Mouse (Mus musculus) forebrain, embryonic 12.5 days (tissue): ENCODE results near the gene P4ha1. TPM values are rescaled to one million over a fixed set of nuclear protein-coding genes. Genes with fewer than 3 reads are reported as not detected.
"Not testable (repeated sequence)": the region's sequence is repeated elsewhere in the genome, so short reads cannot be mapped to it uniquely, and the experiment has no call there.

Experiments used
- ATAC-seq: fragments of 200-750 bp; cut with Nextera tagmentation; 2 replicates; pipeline ENCODE4 v1.8.0; 2017; ENCODE audit warnings: moderate TSS enrichment; ENCODE audit not compliant: low FRiP score
- H3K27ac ChIP-seq: fragments of 300-500 bp; sonication (generic); 2 replicates; pipeline ENCODE4 v1.5.1; 2016; ENCODE audit warnings: mild to moderate bottlenecking
- H3K27me3 ChIP-seq: fragments of 300-500 bp; sonication (generic); 2 replicates; pipeline ENCODE4 v1.6.1; 2016; ENCODE audit warnings: mild to moderate bottlenecking
- H3K36me3 ChIP-seq: fragments of 300-500 bp; sonication (generic); replicated peaks from 2 replicates; pipeline ENCODE4 v1.6.1; 2016; ENCODE audit warnings: mild to moderate bottlenecking
- H3K4me1 ChIP-seq: fragments of 300-500 bp; sonication (generic); 2 replicates; pipeline ENCODE4 v1.6.1; 2016
- H3K4me2 ChIP-seq: fragments of 300-500 bp; sonication (generic); 2 replicates; pipeline ENCODE4 v1.6.1; 2016; ENCODE audit warnings: mild to moderate bottlenecking, moderate library complexity
- H3K4me3 ChIP-seq: fragments of 300-500 bp; sonication (generic); replicated peaks from 2 replicates; pipeline ENCODE4 v1.5.1; 2016; ENCODE audit warnings: mild to moderate bottlenecking
- H3K9ac ChIP-seq: fragments of 300-500 bp; sonication (generic); 2 replicates; pipeline ENCODE4 v1.6.1; 2016; ENCODE audit warnings: mild to moderate bottlenecking
- H3K9me3 ChIP-seq: fragments of 300-500 bp; sonication (generic); 2 replicates; pipeline ENCODE4 v1.6.1; 2016
- WGBS: fragments of 180-500 bp; shearing (Covaris S2); methylation state at CpG from one replicate; pipeline ENCODE4 v1.1.7; 2016; 5-methylcytosine and 5-hydroxymethylcytosine counted together
- polyA plus RNA-seq: library from polyadenylated mRNA; unstranded; fragments of >200 nt; fragmentation: Nextera tagmentation; extraction: Ambion mirVana; gene quantifications from 2 replicates; pipeline ENCODE4 v1.2.1, GENCODE M21; 2016

Gene P4ha1
- polyA plus RNA-seq, 1 experiment from 2014 or later, result 33.6 TPM

GRCm38 (mm10) chr10:59295241-59295811 lies 27.8 kb upstream of the P4ha1 start:
- Histone ChIP-seq H3K9me3 (no peaks in the 10 kb centered on the region), H3K4me3 (no peak overlapping the region), H3K27ac (no peak overlapping the region), H3K9ac (no peak overlapping the region), H3K27me3 (peaks cover 7% of the 10 kb centered on the region; the same call in 1 of the 2 replicates), H3K4me1 (no peaks in the 10 kb centered on the region), H3K4me2 (no peak overlapping the region), H3K36me3 (no peaks in the 10 kb centered on the region)
- WGBS, result 71% methylated on average over 8 of the region's 8 CpGs
- no peak; the same call in 1 of the 2 replicates for ATAC-seq

DNA sequence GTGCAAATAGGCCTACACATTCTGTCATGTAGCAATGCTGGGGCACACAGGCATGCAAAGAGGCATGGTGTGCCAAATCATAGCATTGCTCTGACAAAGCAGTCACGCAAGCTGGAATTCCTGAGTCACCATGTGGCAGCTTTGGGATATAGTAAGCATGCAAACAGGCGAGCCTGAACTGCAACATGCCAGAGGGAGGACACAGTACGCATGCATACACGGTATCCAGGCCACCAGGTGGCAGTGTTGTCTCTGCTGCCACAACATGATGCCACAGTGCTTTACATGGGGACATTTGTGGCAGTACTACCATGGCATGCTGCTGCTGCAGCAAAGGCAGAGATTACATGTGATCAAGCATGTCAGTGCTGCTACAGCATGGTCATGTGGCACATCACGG lies 26.8 kb upstream of the P4ha1 start:
- Histone ChIP-seq H3K4me2 (no peak overlapping the region), H3K4me3 (no peak overlapping the region), H3K27ac (no peak overlapping the region), H3K9me3 (no peaks in the 10 kb centered on the region), H3K27me3 (0 out of 2 replicates have a peak, but pooled peaks cover 4% of the 10 kb centered on the region), H3K9ac (no peak overlapping the region), H3K36me3 (no peaks in the 10 kb centered on the region), H3K4me1 (no peaks in the 10 kb centered on the region)
- ATAC-seq, result peak; percentile 52
- WGBS, result 37% methylated on average over 5 of the region's 5 CpGs

GRCm38 (mm10) chr10:59302671-59303070 lies 20.4 kb upstream of the P4ha1 start:
- not testable (repeated sequence) for ATAC-seq, H3K4me2 ChIP-seq

GRCm38 (mm10) chr10:59308993-59309715 lies 13.9 kb upstream of the P4ha1 start:
- no peak overlapping the region for H3K9ac ChIP-seq
- H3K4me3 ChIP-seq, result no peak overlapping the region
- H3K4me2 ChIP-seq, result no peak overlapping the region
- no peaks in the 10 kb centered on the region for H3K36me3 ChIP-seq
- no peak for ATAC-seq
- H3K4me1 ChIP-seq, result no peaks in the 10 kb centered on the region
- no peaks in the 10 kb centered on the region for H3K9me3 ChIP-seq
- no peak overlapping the region for H3K27ac ChIP-seq
- WGBS, result 63% methylated on average over 3 of the region's 3 CpGs
- no peaks in the 10 kb centered on the region for H3K27me3 ChIP-seq

More at GRCm38 (mm10) chr10:59302671-59303070, 20.4 kb upstream of the P4ha1 start:
- not testable (repeated sequence) for H3K9me3 ChIP-seq, H3K9ac ChIP-seq, H3K27me3 ChIP-seq, H3K4me1 ChIP-seq, H3K4me3 ChIP-seq, H3K36me3 ChIP-seq, H3K27ac ChIP-seq
- WGBS, result 94% methylated on average over 12 of the region's 12 CpGs

- Histone ChIP-seq H3K4me2 (no peak overlapping the region), H3K9ac (no peak overlapping the region), H3K36me3 (no peaks in the 10 kb centered on the region), H3K4me3 (no peak overlapping the region), H3K27me3 (no peaks in the 10 kb centered on the region), H3K4me1 (no peaks in the 10 kb centered on the region), H3K9me3 (no peaks in the 10 kb centered on the region), H3K27ac (no peak overlapping the region)
- no peak for ATAC-seq
- WGBS, result 71% methylated on average over 2 of the region's 2 CpGs
These were observed 13.0 kb upstream of the P4ha1 start for GRCm38 (mm10) chr10:59310124-59310523.

DNA sequence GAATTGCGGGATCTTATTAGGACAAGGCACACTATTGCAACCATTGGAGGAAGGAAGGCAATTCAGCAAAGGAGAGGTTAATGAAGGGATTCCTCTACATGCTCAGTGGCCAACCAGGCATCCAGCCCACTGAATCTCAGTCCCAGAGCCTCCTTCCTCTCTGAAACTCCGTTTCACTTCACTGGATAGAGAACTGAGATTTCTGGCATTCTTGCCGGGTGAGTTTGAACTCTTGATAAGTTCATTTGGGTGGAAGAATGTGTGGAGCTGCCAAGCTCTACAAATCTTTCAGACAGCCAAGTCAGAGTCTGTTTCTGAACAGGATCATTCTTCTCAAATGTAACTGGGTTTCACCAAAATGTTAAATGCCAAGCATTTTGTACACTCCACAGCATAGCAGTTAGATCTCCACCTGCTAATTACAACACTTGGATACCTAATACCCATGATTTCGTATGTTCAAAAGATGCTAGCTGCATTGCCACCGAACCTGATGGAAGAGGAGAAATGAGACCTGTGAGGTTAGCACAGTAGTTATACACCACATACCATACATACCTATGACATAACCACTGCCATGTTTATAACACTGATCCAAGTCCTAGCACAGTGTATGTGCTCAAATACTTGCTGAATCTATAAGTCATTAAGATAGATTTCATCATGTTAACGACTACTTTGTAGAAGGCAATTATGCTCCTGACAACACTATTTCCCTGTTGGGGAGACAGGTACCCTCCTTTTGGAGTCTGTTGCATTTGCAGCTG lies 12.2 kb upstream of the P4ha1 start:
- ATAC-seq, result no peak
- H3K27ac ChIP-seq, result no peak overlapping the region

DNA sequence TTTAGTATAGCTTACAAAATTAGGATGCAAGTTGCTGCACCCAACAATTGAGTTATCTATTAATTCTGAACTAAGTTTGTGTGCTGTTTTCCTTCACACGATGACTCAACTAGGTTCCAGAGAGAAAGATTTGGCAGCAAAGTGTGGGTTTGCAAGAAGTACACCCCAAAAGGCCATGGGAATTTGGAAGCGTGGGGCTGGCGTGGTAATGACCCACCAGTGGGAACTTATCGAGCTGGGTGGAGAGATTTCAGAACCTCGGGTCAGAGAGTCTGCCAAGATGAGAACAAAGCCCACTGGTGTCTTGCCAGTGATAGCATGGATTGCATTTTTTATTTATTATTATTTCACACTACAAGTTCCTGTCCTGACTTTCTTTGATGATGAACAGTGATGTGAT lies 11.2 kb upstream of the P4ha1 start:
- Histone ChIP-seq H3K9me3 (no peaks in the 10 kb centered on the region), H3K36me3 (no peaks in the 10 kb centered on the region), H3K9ac (no peak overlapping the region), H3K4me2 (no peak overlapping the region), H3K4me1 (no peaks in the 10 kb centered on the region), H3K27ac (no peak overlapping the region), H3K27me3 (no peaks in the 10 kb centered on the region), H3K4me3 (no peak overlapping the region)
- no peak for ATAC-seq
- 83% methylated on average over 5 of the region's 5 CpGs for WGBS

More for the DNA sequence above, 12.2 kb upstream of the P4ha1 start:
- Histone ChIP-seq H3K36me3 (no peaks in the 10 kb centered on the region), H3K4me1 (no peaks in the 10 kb centered on the region), H3K9ac (no peak overlapping the region), H3K4me3 (no peak overlapping the region), H3K27me3 (no peaks in the 10 kb centered on the region), H3K9me3 (no peaks in the 10 kb centered on the region), H3K4me2 (no peak overlapping the region)
- 83% methylated on average over 6 of the region's 6 CpGs for WGBS

DNA sequence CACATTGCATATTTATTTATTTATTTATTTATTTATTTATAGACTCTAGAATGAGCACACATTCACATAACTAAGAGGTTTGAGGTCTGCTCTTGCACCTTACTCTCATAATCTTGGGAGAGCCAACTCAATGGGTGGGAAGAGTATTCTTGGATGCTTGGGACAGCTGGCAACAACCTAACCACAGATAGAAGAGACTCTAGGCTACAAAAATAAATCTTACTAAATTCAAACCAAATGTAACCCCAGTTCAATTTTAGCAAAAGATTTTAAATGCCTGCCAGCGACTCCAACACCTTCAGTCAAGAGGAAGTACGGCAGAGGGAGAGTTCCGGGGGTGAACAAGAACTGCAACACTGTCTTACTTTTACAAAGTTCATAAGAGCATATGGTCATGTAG lies 2.0 kb upstream of the P4ha1 start:
- Histone ChIP-seq H3K9ac (no peak overlapping the region), H3K4me3 (no peak overlapping the region), H3K27me3 (no peaks in the 10 kb centered on the region), H3K36me3 (no peaks in the 10 kb centered on the region), H3K27ac (no peak overlapping the region), H3K9me3 (no peaks in the 10 kb centered on the region), H3K4me2 (no peak overlapping the region), H3K4me1 (peaks cover 19% of the 10 kb centered on the region)
- 89% methylated on average over 3 of the region's 3 CpGs for WGBS
- no peak for ATAC-seq

GRCm38 (mm10) chr10:59322271-59322670 lies 825 bp upstream of the P4ha1 start:
- H3K4me1 ChIP-seq, result peaks cover 24% of the 10 kb centered on the region
- H3K36me3 ChIP-seq, result no peaks in the 10 kb centered on the region
- peak overlapping the region; percentile 85; the same call in 1 of the 2 replicates for H3K4me2 ChIP-seq
- H3K27ac ChIP-seq, result peak overlapping the region; percentile 94
- H3K9ac ChIP-seq, result 0 out of 2 replicates have a peak overlapping the region, but pooled peaks have one; percentile 38
- H3K4me3 ChIP-seq, result no peak overlapping the region
- 46% methylated on average over 4 of the region's 4 CpGs for WGBS
- no peak for ATAC-seq
- no peaks in the 10 kb centered on the region for H3K27me3 ChIP-seq
- no peaks in the 10 kb centered on the region for H3K9me3 ChIP-seq

GRCm38 (mm10) chr10:59323488-59324161 lies 529 bp downstream of the P4ha1 start:
- under 1% methylated on average over 44 of the region's 49 CpGs for WGBS
- H3K27me3 ChIP-seq, result no peaks in the 10 kb centered on the region
- peak overlapping the region; percentile 94 for H3K27ac ChIP-seq
- H3K9me3 ChIP-seq, result no peaks in the 10 kb centered on the region
- H3K4me1 ChIP-seq, result peaks cover 25% of the 10 kb centered on the region
- ATAC-seq, result peak; percentile 82
- H3K4me2 ChIP-seq, result peak overlapping the region; percentile 85
- no peaks in the 10 kb centered on the region for H3K36me3 ChIP-seq
- peak overlapping the region; percentile 76 for H3K4me3 ChIP-seq
- H3K9ac ChIP-seq, result peak overlapping the region; percentile 88

DNA sequence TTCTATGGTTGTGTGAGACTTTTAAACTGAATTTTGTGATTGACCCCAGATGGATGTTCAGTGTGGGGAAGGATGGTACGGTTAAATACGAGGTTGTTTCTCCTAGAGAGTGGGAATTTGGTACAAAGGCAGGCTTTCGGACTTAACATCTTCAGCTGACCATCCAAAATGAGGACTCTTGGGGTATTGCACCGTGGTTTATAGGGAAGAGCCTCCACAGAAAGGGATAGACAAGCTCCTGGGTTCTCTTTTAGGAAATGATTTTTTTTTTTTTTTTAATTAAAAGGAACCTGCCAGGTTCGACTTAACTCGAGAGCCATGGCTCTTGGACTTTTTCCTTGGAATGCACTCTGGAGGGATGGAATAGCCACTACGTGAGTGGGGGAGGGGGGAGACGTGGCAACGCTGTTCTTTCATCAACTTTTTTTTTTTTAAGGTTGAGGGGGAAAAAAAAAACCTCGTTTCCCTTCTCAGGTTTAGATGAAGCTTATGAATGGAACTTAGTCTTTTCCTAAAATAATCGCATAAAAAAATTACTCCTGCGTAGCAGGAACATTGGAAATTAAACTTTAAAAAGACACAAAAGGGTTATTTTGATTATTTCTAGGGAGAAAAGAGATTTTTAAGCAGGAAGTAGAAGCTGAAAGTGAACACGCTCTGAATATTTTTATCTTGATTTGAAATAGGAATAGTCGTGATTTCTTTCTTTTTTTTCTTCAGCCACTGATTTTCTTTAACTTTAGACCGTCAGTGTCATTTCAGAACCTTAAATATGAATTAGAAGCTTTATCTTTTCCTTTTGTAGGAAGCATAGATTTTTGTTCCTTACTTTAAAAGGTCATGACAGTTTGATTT lies 1.4 kb downstream of the P4ha1 start:
- H3K9ac ChIP-seq, result peak overlapping the region; percentile 88
- peak overlapping the region; percentile 85 for H3K4me2 ChIP-seq
- no peaks in the 10 kb centered on the region for H3K27me3 ChIP-seq
- peaks cover 25% of the 10 kb centered on the region for H3K4me1 ChIP-seq
- no peak overlapping the region; the same call in 1 of the 2 replicates for H3K27ac ChIP-seq
- no peak for ATAC-seq
- H3K36me3 ChIP-seq, result no peaks in the 10 kb centered on the region
- 14% methylated on average over 15 of the region's 15 CpGs for WGBS
- no peaks in the 10 kb centered on the region for H3K9me3 ChIP-seq
- peak overlapping the region; percentile 76 for H3K4me3 ChIP-seq
